Mouse (Mus musculus) R1 (cell line): Measurements from ENCODE around the gene Epb41l3.

Experiments used
- DNase-seq: peaks from one replicate; pipeline ENCODE4 v3.0.0-alpha.2; 2018; ENCODE audit warnings: low read depth, low spot score

Gene Epb41l3

GRCm38 (mm10) chr17:69231360-69231759 is 155.9 kb downstream of the Epb41l3 start:
- DNase-seq: no peak

DNA sequence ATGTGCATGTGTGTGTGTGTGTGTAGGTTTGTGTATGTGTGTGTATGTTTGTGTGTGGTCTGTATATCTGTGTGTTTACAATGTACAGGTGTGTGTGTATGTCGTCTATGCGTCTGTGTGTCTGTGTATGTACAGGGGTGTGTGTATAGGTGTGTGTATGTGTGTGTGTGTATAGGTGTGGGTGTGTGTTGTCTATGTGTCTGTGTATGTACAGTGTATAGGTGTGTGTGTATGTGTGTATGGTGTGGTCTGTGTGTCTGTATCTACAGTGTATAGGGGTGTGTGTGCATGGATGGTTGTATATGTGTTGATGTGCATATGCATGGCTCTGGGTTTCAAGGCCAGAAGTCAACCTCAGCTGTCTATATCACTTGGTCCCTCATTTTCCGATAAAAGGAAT is 161.7 kb downstream of the Epb41l3 start:
- no peak for DNase-seq

GRCm38 (mm10) chr17:69238810-69239373 is 163.4 kb downstream of the Epb41l3 start:
- no peak for DNase-seq

- no peak for DNase-seq
These were observed 163.9 kb downstream of the Epb41l3 start for GRCm38 (mm10) chr17:69239423-69239822.

DNA sequence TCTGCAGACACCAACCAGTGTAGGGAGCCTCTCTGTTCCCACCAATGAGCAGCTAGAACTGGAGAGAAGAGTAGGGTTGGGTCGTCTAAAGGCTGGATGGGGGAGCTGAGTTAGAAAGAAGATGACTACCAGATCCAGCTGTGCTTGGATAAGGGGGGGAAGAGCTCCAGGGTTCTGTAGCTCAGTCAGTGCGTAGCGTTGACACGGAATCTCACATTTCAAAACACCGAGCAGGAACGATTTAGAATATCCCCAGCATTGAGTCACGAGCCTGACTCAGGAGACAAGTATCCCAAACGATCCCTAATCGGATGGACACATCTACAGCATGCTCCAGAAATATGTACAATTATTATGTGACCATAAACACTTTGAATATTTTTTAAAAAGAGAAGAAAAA is 180.4 kb downstream of the Epb41l3 start:
- no peak for DNase-seq

DNA sequence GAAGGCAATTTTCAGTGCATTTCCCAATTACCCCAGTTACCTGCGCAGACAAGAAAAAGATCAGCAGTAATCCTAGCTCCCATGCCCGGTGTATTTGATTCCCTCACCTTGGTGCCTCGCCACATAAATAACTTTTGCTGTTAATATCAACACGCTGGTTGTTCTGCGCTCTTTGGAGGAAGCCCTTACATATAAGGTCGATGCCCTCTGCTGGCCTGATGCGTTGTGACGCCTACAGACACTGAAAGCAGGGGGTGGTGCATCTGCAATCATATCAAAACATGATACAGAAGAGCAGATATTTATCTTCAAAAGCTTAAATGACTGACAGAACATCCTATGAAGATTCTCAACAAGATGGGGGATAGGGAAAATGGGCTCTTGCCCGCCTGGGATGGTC is 181.0 kb downstream of the Epb41l3 start:
- DNase-seq: peak; percentile 24

DNA sequence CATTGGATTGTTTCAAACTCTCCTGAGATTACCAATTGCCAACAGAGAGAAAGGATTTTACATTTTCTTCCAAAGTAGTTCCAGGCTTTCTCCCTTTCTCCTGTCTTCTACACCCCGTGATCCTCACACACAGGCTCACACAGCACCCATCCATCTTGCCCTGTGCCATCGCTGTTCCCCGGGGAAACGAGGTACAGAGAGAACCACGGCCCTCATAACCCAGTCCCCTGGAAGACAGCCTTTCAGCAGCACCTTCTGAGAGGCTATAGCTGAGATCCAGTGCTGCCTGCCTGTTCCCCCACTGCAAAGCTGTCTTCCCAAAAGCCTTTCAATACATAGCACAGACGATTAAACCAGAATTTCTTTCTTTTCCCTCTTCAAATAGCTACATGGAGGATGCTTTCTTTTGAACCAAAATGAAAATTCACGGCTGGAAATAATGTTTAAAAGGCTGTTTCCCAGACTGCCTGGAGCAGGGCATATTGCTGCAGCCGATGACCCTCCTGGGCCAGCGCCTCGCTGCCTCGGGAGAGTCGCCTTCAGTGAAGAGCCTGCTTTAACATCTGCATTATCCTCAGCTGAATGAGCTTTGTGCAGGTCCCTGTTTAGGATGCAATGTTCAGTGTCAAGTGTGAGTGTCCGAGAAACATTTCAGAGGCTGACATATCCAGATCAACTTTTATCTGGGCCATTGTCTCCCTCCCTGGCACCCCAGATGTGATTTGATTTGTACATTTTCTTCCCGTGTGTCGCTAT is 188.5 kb downstream of the Epb41l3 start:
- no peak for DNase-seq

DNA sequence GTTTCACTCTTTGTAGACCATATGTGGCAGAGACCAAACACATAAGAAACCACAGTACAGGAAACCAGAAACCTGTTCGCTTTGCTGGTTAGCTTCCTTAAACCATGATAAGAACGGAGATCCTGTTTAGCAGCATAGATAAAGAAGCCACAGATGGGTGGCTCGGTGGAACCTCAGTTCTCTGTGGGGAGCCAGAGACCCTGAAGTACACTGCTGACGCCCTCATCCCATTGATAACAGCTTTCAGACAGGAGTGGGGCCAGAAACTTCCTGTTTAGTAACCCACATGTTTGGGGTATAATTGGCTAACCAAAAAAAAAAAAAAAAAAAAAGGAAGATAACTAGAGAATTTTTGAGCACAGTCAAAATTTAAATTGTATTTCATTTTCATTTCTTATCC is 189.7 kb downstream of the Epb41l3 start:
- no peak for DNase-seq

- DNase-seq: no peak
These were observed 190.4 kb downstream of the Epb41l3 start for GRCm38 (mm10) chr17:69265759-69266463.

DNA sequence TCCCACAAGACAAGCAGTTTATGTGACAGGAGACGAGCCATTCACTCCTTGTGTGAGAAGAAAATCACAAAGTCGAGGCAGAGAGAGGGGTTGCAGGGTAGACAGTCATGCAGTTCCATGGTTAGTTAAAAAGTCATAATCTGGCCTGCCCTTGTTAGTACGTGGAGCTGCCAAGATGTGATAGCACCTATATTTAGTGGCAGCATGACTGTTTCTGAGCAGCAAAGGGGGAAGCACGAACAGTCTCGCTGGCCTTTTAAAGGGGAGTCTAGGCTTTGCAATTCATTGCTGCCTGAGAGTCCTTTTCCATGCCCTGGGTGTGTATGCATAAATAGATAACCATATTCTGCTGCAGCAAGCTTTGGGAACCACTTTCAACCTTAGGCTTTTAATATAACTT is 191.5 kb downstream of the Epb41l3 start:
- DNase-seq: no peak

GRCm38 (mm10) chr17:69267526-69267925 is 192.0 kb downstream of the Epb41l3 start:
- no peak for DNase-seq

DNA sequence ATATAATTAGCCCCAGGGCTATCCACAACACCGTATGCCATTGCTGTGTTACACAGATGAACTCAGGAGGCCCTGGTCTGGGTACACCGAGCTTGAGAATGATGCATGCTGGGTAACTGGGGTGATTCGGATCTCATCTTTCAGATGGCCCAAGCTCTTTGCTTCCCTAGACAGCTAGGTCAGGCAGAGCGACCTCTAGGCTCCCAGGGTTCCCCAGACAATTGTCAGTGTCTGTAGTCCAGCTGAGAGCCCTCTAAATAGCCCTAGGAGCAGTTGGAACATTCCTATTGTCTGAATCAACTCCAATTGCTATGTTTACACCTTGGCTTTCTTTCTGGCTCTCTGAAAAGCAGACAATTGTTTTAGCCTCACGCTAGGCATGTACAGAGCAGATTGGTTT is 201.9 kb downstream of the Epb41l3 start:
- DNase-seq: peak; percentile 94

GRCm38 (mm10) chr17:69284511-69284910 is 209.0 kb downstream of the Epb41l3 start:
- DNase-seq: no peak

- no peak for DNase-seq
These were observed 212.6 kb downstream of the Epb41l3 start for GRCm38 (mm10) chr17:69288130-69288529.

GRCm38 (mm10) chr17:69290272-69290671 is 214.8 kb downstream of the Epb41l3 start:
- DNase-seq: no peak

DNA sequence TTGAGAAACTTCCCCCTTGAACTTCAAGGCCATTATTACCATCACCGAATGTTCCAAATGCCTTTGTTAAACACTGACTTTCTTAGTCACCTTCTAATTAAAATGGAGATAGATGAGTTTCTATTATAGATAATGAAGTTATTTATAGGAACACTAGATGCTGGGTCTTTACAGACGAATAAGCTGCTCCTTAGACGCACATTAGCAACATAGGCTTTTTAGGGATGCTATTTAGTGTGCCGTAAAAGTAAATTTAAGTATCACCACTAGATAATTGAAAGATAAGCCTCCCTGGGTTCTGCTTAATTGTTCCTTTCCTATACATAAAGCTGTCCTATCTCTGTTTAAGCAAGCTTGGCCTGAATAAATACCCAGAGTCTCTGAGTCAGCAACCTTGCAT is 226.1 kb downstream of the Epb41l3 start:
- DNase-seq: no peak

GRCm38 (mm10) chr17:69303579-69304274 is 228.2 kb downstream of the Epb41l3 start:
- DNase-seq: peak; percentile 52

- DNase-seq: no peak
These were observed 232.2 kb downstream of the Epb41l3 start for GRCm38 (mm10) chr17:69307636-69308035.

- no peak for DNase-seq
These were observed 234.4 kb downstream of the Epb41l3 start for GRCm38 (mm10) chr17:69309872-69310271.

- no peak for DNase-seq
These were observed 245.0 kb downstream of the Epb41l3 start for GRCm38 (mm10) chr17:69320496-69320895.

GRCm38 (mm10) chr17:69322721-69323120 is 247.2 kb downstream of the Epb41l3 start:
- peak; percentile 72 for DNase-seq
